Mouse (Mus musculus) limb, embryonic 11.5 days (tissue): ENCODE measurements at regions not wholly inside any gene's neighbourhood (a gene's known extent, or its start where the extent isn't known, plus 50 kb on each side); places are given as distances from the start of the nearest gene placed in this dataset.

Experiments
- ATAC-seq: fragments of 200-750 bp; cut with Nextera tagmentation; 2 replicates; pipeline ENCODE4 v1.8.0; 2017; ENCODE audit warnings: low read depth; ENCODE audit not compliant: insufficient number of reproducible peaks, low FRiP score, low TSS enrichment
- DNase-seq: peaks from one replicate; pipeline ENCODE4 v3.0.0-alpha.2; 2015; ENCODE audit warnings: low spot score
- H3K27ac ChIP-seq: fragments of 300-500 bp; sonication (generic); replicated peaks from 2 replicates; pipeline ENCODE4 v1.5.1; 2014; ENCODE audit warnings: low read depth, mild to moderate bottlenecking, low read length
- H3K27me3 ChIP-seq: fragments of 300-500 bp; sonication (generic); 2 replicates; pipeline ENCODE4 v1.6.1; 2014; ENCODE audit warnings: mild to moderate bottlenecking, low read length, mixed read lengths; ENCODE audit not compliant: control insufficient read depth, insufficient read depth
- H3K36me3 ChIP-seq: fragments of 300-500 bp; sonication (generic); 2 replicates; pipeline ENCODE4 v1.6.1; 2014; ENCODE audit warnings: mild to moderate bottlenecking, low read length, moderate library complexity, mixed read lengths; ENCODE audit not compliant: control insufficient read depth, insufficient read depth
- H3K4me1 ChIP-seq: fragments of 300-500 bp; sonication (generic); 2 replicates; pipeline ENCODE4 v1.6.1; 2014; ENCODE audit warnings: low read length, mixed read lengths; ENCODE audit not compliant: control insufficient read depth, insufficient read depth
- H3K4me2 ChIP-seq: fragments of 300-500 bp; sonication (generic); 2 replicates; pipeline ENCODE4 v1.6.1; 2014; ENCODE audit warnings: low read depth, mild to moderate bottlenecking, moderate library complexity; ENCODE audit not compliant: severe bottlenecking
- H3K4me3 ChIP-seq: fragments of 300-500 bp; sonication (generic); 2 replicates; pipeline ENCODE4 v1.5.1; 2014; ENCODE audit warnings: low read depth, low read length
- H3K9ac ChIP-seq: fragments of 300-500 bp; sonication (generic); 2 replicates; pipeline ENCODE4 v1.6.1; 2014; ENCODE audit warnings: mild to moderate bottlenecking, low read length
- H3K9me3 ChIP-seq: fragments of 300-500 bp; sonication (generic); 2 replicates; pipeline ENCODE4 v1.6.1; 2016; ENCODE audit warnings: low read length; ENCODE audit not compliant: control insufficient read depth
- WGBS: fragments of 180-500 bp; shearing (Covaris S2); extraction: QIAGEN DNeasy Blood & Tissue Kit; methylation state at CpG from one replicate; pipeline ENCODE4 v1.1.7; 2014; 5-methylcytosine and 5-hydroxymethylcytosine counted together

- ATAC-seq: no peak
- Histone ChIP-seq H3K27ac (no peak overlapping the region), H3K4me1 (no peaks in the 10 kb centered on the region), H3K9ac (no peak overlapping the region), H3K36me3 (no peaks in the 10 kb centered on the region), H3K4me3 (no peak overlapping the region), H3K9me3 (no peaks in the 10 kb centered on the region), H3K4me2 (no peak overlapping the region), H3K27me3 (no peaks in the 10 kb centered on the region)
- DNase-seq: no peak
Observed at GRCm38 (mm10) chr4:7997575-7997953, 241.3 kb downstream of the Car8 start.

DNA sequence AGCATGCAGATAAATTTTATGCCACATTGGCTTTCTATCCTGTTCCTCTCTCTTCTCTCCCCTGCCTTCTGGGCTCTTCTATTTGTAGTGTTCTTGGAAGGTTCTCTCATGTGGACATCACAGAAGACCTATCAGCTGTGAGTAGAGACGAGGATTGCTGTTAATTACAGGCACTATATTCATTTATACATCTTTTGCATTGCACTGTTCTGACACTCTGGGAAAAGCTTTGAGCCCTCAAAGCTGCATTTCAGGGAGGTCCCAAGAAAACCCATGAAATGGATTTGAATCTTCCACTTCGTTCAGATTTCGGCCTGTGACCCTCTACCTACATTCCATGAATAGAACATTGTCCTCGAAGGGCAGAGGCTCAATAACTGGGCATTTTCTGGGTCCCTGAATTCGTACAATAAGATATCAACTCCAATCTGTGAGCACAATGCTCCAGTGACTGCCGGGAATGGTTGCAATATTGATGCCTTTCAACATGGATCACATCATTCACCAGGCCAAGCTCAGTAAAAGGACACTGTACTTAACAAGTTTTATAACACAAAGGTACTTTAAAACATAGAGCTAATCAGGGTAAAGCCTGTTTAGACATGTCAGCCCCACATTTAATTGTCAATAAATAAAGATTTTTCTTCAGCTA lies 241.8 kb downstream of the Car8 start:
- H3K36me3 ChIP-seq: no peaks in the 10 kb centered on the region
- no peak overlapping the region for H3K4me2 ChIP-seq
- H3K27ac ChIP-seq: no peak overlapping the region
- H3K4me1 ChIP-seq: no peaks in the 10 kb centered on the region
- H3K9ac ChIP-seq: no peak overlapping the region
- ATAC-seq: no peak
- no peak overlapping the region for H3K4me3 ChIP-seq
- H3K9me3 ChIP-seq: no peaks in the 10 kb centered on the region
- 84% methylated on average over 6 of the region's 6 CpGs for WGBS
- DNase-seq: no peak
- H3K27me3 ChIP-seq: no peaks in the 10 kb centered on the region

DNA sequence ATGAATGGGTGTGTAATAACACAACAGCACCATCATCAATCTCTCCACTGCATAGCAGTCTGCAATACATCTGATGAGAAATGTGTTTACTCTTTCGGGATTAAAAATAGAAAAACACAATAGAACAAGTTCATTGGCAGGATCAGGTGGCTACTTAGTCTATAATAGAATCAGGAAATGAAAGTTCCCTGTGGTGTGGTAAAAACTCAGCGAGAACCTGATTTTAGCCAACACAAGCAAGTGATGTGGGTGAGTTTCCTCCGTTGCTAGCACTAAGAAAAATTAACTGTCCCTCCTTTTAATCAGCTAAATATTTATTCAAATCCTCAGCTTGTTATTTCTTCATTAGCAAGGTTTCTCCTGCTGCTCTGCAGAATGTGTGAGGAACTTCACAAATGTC lies 245.9 kb downstream of the Car8 start:
- no peaks in the 10 kb centered on the region for H3K4me1 ChIP-seq
- no peak overlapping the region for H3K27ac ChIP-seq
- no peak overlapping the region for H3K4me2 ChIP-seq
- WGBS: 74% methylated on average over 3 of the region's 3 CpGs
- DNase-seq (no peak), ATAC-seq (no peak)
- no peaks in the 10 kb centered on the region for H3K27me3 ChIP-seq
- no peaks in the 10 kb centered on the region for H3K9me3 ChIP-seq
- H3K36me3 ChIP-seq: no peaks in the 10 kb centered on the region
- no peak overlapping the region for H3K4me3 ChIP-seq
- no peak overlapping the region for H3K9ac ChIP-seq

DNA sequence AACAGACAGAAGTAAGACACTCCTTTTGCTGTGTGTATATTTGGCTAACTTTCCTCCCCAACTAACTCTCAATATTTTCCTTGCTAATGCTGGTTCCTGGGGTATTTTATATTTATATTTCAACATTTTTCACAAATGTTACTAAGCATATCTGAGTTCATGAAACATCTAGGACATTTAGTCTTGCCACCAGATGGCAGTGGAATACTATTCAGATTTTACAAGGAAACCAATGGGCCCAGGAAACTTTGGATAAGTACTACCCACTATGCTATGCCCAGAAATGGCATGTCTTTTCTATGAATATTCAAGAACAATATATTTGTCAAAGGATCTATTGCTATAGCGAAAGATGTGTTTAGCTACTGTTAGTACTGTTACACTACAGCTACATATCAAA lies 251.1 kb downstream of the Car8 start:
- Histone ChIP-seq H3K27ac (no peak overlapping the region), H3K9ac (no peak overlapping the region), H3K4me1 (no peaks in the 10 kb centered on the region), H3K27me3 (no peaks in the 10 kb centered on the region), H3K4me3 (no peak overlapping the region), H3K36me3 (no peaks in the 10 kb centered on the region), H3K4me2 (no peak overlapping the region), H3K9me3 (no peaks in the 10 kb centered on the region)
- ATAC-seq (no peak), DNase-seq (no peak)
- WGBS: 95% methylated on average over 1 of the region's 1 CpGs

DNA sequence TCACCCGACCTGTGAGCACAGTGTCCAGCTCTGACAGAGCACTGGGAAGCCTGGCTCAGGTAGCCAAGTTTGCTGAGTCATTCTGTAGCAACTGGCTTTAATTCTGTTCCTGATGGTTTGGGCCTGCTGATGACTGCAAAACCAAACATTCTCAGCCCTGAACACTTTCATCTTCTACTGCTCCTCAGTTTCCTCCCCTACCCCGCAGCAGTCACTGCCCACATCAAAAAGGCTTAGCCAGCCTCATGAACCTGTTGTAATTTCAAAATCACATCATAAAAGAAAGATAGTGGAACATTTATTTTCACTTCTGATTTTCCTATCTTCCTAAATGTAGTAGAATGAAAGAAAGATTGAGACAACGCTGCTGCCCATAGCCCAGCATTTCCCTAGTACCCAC lies 251.5 kb downstream of the Car8 start:
- H3K4me1 ChIP-seq: no peaks in the 10 kb centered on the region
- 82% methylated on average over 3 of the region's 3 CpGs for WGBS
- H3K27me3 ChIP-seq: no peaks in the 10 kb centered on the region
- no peaks in the 10 kb centered on the region for H3K9me3 ChIP-seq
- no peaks in the 10 kb centered on the region for H3K36me3 ChIP-seq
- DNase-seq: no peak
- H3K9ac ChIP-seq: no peak overlapping the region
- H3K27ac ChIP-seq: no peak overlapping the region
- no peak overlapping the region for H3K4me3 ChIP-seq
- no peak overlapping the region for H3K4me2 ChIP-seq
- no peak for ATAC-seq

DNA sequence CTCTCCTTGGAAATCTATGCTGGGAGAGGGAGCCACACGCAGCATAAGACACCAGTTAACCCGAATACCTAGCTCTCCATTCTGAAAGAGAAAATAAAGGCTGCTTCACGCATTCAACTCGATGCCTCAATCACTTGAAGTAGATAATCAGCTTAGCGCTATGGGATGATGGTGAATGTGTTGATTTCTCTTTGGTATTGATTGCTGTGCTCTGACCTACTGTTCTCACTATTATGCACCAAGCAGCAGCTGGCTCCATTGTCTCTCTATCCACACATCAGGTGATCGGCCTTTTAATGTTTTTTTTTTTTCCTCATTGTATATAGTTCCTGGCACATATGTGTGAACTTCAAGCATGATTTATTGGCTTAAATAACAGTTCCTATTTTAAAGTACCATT lies 254.0 kb downstream of the Car8 start:
- Histone ChIP-seq H3K9me3 (no peaks in the 10 kb centered on the region), H3K36me3 (no peaks in the 10 kb centered on the region), H3K27me3 (no peaks in the 10 kb centered on the region), H3K4me1 (no peaks in the 10 kb centered on the region), H3K27ac (no peak overlapping the region), H3K9ac (no peak overlapping the region), H3K4me2 (no peak overlapping the region), H3K4me3 (no peak overlapping the region)
- WGBS: 85% methylated on average over 6 of the region's 6 CpGs
- DNase-seq (no peak), ATAC-seq (no peak)

DNA sequence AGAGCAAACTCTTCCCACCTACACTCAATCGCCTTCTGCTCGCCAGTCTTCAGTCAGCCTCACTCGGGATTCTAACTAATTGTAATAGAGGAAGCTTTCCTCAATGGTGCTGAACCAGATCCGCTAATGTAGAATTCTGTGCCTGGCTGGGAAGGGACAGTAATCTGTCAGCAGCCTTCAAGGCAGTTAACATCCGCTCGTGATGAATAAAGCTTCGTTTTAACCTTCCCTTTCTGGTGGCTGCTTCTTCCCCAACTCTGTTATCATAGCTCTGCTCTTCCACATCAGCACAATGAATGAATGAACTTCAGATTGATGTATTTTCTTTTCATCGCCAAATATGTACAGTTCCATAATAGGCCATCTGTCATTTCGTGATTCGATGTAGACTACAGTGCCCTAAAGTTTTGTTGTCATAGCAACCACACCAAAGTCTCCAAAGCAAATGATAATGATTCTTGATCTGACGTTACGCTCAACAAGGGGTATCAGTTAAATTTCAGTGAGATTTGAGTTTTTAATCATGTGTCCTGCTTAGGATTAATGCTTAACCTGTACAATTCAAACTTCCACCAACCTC lies 259.0 kb downstream of the Car8 start:
- H3K4me1 ChIP-seq: no peaks in the 10 kb centered on the region
- ATAC-seq (no peak), DNase-seq (no peak)
- no peaks in the 10 kb centered on the region for H3K9me3 ChIP-seq
- H3K27ac ChIP-seq: no peak overlapping the region
- no peak overlapping the region for H3K4me2 ChIP-seq
- no peak overlapping the region for H3K9ac ChIP-seq
- no peaks in the 10 kb centered on the region for H3K27me3 ChIP-seq
- 86% methylated on average over 12 of the region's 12 CpGs for WGBS
- no peak overlapping the region for H3K4me3 ChIP-seq
- no peaks in the 10 kb centered on the region for H3K36me3 ChIP-seq

DNA sequence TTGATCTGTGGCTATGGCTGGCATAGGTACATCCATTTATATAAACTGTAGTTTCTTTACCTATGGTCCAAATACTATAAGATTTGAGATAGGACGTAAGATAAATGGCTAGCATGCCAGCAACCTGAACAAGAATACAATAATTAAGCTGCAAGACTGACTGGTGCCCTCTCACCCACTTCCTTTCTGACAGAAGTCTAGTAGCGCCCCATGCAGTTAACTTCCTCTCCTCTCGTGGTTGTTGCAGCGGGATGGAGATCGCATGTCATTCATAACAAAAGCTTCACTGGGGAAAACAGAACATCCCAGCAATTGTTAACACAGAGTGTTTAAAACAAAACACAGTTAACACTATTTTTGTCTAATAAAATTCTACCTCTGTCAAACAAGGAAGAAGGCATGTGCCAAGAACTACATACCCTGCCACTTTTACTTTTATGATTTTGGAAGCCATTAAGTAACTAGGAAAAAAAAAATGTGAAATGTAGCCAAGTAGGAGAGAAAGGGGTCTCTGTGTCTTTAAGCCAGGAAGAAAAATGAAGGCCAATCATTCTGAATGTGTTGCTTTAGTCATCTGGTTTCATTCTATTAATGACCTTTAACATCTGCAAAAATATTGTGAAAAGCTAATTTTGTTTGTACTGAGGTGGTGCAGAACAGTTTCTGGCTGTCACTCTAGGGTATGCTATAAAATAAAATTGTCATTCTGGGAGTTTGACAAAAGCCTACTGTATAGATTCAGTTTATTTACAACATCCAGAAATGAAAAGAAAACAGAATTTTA lies 261.0 kb downstream of the Car8 start:
- 62% methylated on average over 5 of the region's 5 CpGs for WGBS
- no peak overlapping the region for H3K9ac ChIP-seq
- ATAC-seq: peak; percentile 31; the same call in 1 of the 2 replicates

More for the DNA sequence above, 261.0 kb downstream of the Car8 start:
- Histone ChIP-seq H3K9me3 (no peaks in the 10 kb centered on the region), H3K27me3 (no peaks in the 10 kb centered on the region), H3K4me1 (no peaks in the 10 kb centered on the region), H3K4me3 (no peak overlapping the region), H3K36me3 (no peaks in the 10 kb centered on the region), H3K4me2 (no peak overlapping the region), H3K27ac (no peak overlapping the region)
- DNase-seq: no peak
